Mouse (Mus musculus) neural tube, embryonic 14.5 days (tissue): Measurements from ENCODE around the gene Rasa1. TPM values are rescaled to one million over a fixed set of nuclear protein-coding genes. Genes with fewer than 3 reads are reported as not detected.

Experiments
- ATAC-seq: fragments of 200-750 bp; cut with Nextera tagmentation; 2 replicates; pipeline ENCODE4 v1.8.0; 2017; ENCODE audit warnings: low read depth, mild to moderate bottlenecking, moderate TSS enrichment, moderate library complexity
- H3K27ac ChIP-seq: fragments of 300-500 bp; sonication (generic); 2 replicates; pipeline ENCODE4 v1.5.1; 2014; ENCODE audit warnings: low read depth, mild to moderate bottlenecking, control low read depth, low read length, moderate library complexity, mixed read lengths
- H3K27me3 ChIP-seq: fragments of 300-500 bp; sonication (generic); 2 replicates; pipeline ENCODE4 v1.6.1; 2014; ENCODE audit warnings: low read length; ENCODE audit not compliant: control insufficient read depth, insufficient read depth
- H3K36me3 ChIP-seq: fragments of 300-500 bp; sonication (generic); 2 replicates; pipeline ENCODE4 v1.6.1; 2014; ENCODE audit warnings: low read length, mixed read lengths; ENCODE audit not compliant: control insufficient read depth, insufficient read depth
- H3K4me1 ChIP-seq: fragments of 300-500 bp; sonication (generic); 2 replicates; pipeline ENCODE4 v1.6.1; 2014; ENCODE audit warnings: low read length; ENCODE audit not compliant: control insufficient read depth, insufficient read depth
- H3K4me2 ChIP-seq: fragments of 300-500 bp; sonication (generic); 2 replicates; pipeline ENCODE4 v1.6.1; 2014; ENCODE audit warnings: mild to moderate bottlenecking, low read depth, low read length, control low read depth
- H3K4me3 ChIP-seq: fragments of 300-500 bp; sonication (generic); 2 replicates; pipeline ENCODE4 v1.5.1; 2014; ENCODE audit warnings: low read depth, low read length, control low read depth, mixed read lengths
- H3K9ac ChIP-seq: fragments of 300-500 bp; sonication (generic); replicated peaks from 2 replicates; pipeline ENCODE4 v1.6.1; 2014; ENCODE audit warnings: low read depth, mild to moderate bottlenecking, control low read depth, low read length, mixed read lengths
- H3K9me3 ChIP-seq: fragments of 300-500 bp; sonication (generic); 2 replicates; pipeline ENCODE4 v1.6.1; 2016; ENCODE audit warnings: low read length; ENCODE audit not compliant: control insufficient read depth
- WGBS: fragments of 180-500 bp; shearing (Covaris S2); extraction: QIAGEN DNeasy Blood & Tissue Kit; methylation state at CpG from one replicate; pipeline ENCODE4 v1.1.7; 2014; 5-methylcytosine and 5-hydroxymethylcytosine counted together
- polyA plus RNA-seq: library from polyadenylated mRNA; unstranded; fragments of >200 nt; fragmentation: Nextera tagmentation; extraction: Ambion mirVana; gene quantifications from 2 replicates; pipeline ENCODE4 v1.2.1, GENCODE M21; 2014

Rasa1 gene
- polyA plus RNA-seq = 73.6 and 83.7 TPM in 2 replicates

DNA sequence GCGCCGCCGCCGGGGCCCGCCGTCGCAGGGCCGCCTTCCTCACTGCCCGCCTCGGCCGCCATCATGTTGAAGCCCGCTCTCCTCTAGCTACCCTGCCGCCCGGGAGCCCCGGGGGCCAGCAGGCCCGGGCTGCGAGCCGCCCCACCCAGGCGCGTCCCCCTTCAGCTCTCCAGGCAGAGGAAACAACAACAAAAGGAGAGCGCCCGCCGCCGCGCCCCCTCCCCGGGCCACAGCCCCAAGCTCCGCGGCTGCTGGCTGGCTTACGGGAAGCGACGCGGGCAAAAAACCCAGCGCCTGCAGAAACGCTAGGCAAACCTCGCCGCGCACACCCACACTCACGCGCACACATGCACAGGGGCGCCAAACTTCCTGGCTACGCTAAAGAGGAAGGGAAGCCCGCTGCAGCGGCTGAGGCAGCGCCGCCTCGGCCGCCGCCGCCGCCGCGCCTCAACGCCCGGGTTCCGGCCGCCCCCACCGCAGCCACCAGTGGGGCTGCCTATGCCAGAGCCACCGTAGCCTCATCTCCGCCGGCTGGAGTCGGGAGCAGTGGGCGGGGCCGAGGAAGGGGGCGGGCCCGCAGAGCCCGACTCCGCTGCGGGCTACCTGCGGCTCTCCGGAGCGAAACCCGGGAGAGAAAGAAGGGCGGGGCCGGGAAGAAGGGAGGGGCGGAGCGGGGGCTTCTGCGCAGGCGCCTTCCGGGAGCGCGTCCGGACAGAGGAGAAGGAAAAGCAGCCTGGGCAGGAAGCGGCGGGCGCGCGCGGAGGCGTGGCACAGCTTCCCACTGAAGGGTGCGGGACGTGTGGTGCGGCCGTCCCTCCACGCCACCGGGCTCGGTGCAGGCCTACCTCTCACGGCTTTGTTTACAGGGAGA lies at the start of gene Rasa1:
Gene Rasa1 (minus strand): TSS at position 288 of the 871 bp plus-strand sequence.
- peak within 1 kb of the TSS; percentile 95 for H3K9ac ChIP-seq
- peak within 1 kb of the TSS; percentile 97 for H3K4me3 ChIP-seq
- H3K9me3 ChIP-seq = no peaks in the 10 kb centered on the region

DNA sequence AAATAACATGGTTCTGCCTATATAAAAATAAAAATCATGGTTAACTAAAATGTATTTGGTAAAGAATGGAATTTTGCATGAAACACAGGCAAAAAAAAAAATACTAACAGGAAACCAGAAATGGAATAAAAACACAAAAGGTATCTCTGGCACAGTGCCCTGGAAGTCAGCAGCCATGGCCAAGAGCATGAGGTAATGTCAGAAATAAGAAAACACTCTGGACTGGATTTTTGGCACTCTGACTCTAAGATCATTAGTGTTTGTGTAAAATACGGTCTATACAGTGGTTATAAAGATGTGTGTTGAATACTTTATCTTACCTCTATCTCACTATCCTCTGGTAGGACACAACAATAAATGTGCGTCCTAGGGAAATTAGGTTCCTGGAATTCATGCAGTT lies 22.6 kb upstream of the Rasa1 start:
- Histone ChIP-seq H3K4me3 (no peak overlapping the region), H3K9me3 (no peaks in the 10 kb centered on the region), H3K27ac (no peak overlapping the region), H3K36me3 (no peaks in the 10 kb centered on the region), H3K4me1 (no peaks in the 10 kb centered on the region), H3K9ac (no peak overlapping the region), H3K4me2 (no peak overlapping the region), H3K27me3 (no peaks in the 10 kb centered on the region)
- 71% methylated on average over 2 of the region's 2 CpGs for WGBS
- no peak for ATAC-seq

More for the DNA sequence above, at the start of gene Rasa1:
- WGBS = 1% methylated on average over 84 of the region's 97 CpGs
- Histone ChIP-seq H3K27me3 (no peaks in the 10 kb centered on the region), H3K27ac (peak within 1 kb of the TSS; percentile 98), H3K4me2 (peak within 1 kb of the TSS; percentile 79), H3K36me3 (no peaks in the 10 kb centered on the region), H3K4me1 (peaks cover 4% of the 10 kb centered on the region)
- peak; percentile 99 for ATAC-seq

DNA sequence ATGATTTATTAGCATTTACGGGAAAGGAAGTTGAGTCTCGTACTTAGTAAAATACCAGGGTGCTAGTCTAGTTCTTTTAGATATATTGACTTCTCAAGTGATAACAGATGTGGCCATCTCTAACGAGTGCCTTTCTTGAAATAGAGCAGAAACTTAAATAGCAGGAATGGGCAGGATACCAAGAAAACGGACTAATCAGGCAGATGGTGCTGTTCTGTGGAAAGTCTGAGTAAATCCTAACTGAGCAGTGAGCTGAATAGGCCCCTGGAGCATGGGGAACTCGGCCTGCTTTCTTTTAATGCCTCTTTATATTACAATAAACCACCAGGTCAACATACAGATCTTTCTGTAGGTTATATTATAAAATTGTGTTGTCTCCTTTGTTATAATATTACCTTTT lies 22.0 kb upstream of the Rasa1 start:
- Histone ChIP-seq H3K36me3 (no peaks in the 10 kb centered on the region), H3K4me3 (no peak overlapping the region), H3K4me2 (no peak overlapping the region), H3K4me1 (no peaks in the 10 kb centered on the region), H3K9ac (no peak overlapping the region), H3K27me3 (no peaks in the 10 kb centered on the region), H3K27ac (no peak overlapping the region), H3K9me3 (no peaks in the 10 kb centered on the region)
- no peak; the same call in 1 of the 2 replicates for ATAC-seq
- 45% methylated on average over 5 of the region's 5 CpGs for WGBS

DNA sequence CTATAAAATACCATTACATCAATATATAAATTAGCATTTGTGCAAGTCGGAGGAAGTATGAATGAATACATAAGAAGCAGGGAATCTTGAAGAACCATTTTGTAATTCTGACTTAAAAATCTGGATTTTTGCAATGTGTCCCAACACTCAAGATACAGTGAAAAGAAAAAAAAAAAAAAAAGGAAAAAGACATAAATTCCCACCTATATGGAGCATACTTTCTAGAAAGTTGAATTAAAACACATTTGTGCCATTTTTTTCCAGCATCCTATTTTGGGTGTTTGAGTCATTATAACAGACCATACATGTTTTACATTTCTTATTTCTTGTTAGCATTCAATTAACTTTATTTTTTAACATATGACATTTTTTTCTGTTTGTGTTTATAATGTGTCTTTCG lies 21.6 kb upstream of the Rasa1 start:
- Histone ChIP-seq H3K4me2 (no peak overlapping the region), H3K9me3 (no peaks in the 10 kb centered on the region), H3K36me3 (no peaks in the 10 kb centered on the region), H3K4me3 (no peak overlapping the region), H3K9ac (no peak overlapping the region), H3K4me1 (no peaks in the 10 kb centered on the region), H3K27me3 (no peaks in the 10 kb centered on the region), H3K27ac (no peak overlapping the region)
- ATAC-seq = no peak
- WGBS = 94% methylated on average over 2 of the region's 2 CpGs

DNA sequence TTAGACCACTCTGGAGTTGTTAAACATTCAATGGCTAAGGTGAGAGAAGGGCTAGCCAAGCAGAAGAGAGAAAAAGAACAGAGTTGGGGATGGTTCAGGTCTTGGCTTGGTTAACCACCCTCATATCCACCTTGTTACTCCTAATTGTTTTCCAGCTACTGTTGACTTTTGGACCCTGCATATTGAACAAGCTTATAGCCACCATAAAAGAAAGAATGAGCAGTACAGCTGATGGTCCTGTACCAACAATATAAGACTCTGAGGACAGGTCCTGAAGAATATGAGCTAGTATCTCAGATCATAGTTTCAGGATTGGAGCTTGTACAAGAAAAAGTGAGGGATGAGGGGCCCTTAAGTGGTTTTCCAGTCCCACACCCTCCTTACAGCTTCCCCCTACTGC lies 17.1 kb upstream of the Rasa1 start:
- Histone ChIP-seq H3K4me2 (no peak overlapping the region), H3K4me1 (no peaks in the 10 kb centered on the region), H3K9ac (no peak overlapping the region), H3K27me3 (no peaks in the 10 kb centered on the region), H3K4me3 (no peak overlapping the region), H3K9me3 (no peaks in the 10 kb centered on the region), H3K27ac (no peak overlapping the region), H3K36me3 (no peaks in the 10 kb centered on the region)
- no peak for ATAC-seq

DNA sequence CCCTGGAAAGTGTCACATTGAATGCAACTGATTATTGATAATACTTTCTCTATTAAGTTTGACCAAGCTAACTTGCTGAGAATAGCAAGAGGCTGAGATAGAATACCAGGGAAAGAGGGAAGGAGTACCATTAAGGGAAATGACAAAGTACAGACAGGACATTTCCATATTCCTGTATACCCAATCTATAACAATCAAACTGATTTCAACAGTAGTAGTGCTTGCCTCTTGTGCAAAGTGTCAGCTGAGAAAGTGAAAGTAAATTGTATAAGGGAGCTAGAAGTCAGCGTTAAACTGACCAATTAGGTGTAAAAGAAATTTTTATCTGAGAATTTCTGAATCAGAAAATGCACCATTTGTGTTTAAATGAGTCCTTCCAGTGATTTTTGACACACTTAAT lies 1.7 kb upstream of the Rasa1 start:
- H3K9me3 ChIP-seq = no peaks in the 10 kb centered on the region
- no peak overlapping the region for H3K4me2 ChIP-seq
- H3K4me3 ChIP-seq = no peak overlapping the region
- H3K27ac ChIP-seq = no peak overlapping the region
- no peaks in the 10 kb centered on the region for H3K36me3 ChIP-seq
- 74% methylated on average over 1 of the region's 1 CpGs for WGBS
- no peak for ATAC-seq
- no peak overlapping the region for H3K9ac ChIP-seq
- no peaks in the 10 kb centered on the region for H3K27me3 ChIP-seq
- H3K4me1 ChIP-seq = peaks cover 4% of the 10 kb centered on the region

DNA sequence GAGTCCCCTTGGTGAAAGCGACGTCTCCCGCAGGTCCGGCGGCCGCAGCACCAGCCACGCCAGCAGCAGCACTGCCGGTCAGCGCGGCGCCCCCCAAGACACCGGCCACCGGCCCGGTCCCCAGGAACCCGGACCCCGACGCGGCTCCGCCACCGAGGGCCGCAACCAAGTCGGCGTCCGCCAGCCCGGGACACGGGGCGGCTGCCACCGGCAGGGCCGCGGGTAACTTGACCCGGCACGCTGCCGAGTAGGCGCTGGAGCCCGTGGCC lies 422 bp downstream of the Rasa1 start:
- Histone ChIP-seq H3K9ac (peak overlapping the region; percentile 95), H3K27ac (peak overlapping the region; percentile 98), H3K4me1 (peaks cover 4% of the 10 kb centered on the region), H3K36me3 (no peaks in the 10 kb centered on the region), H3K9me3 (no peaks in the 10 kb centered on the region), H3K27me3 (no peaks in the 10 kb centered on the region), H3K4me2 (peak overlapping the region; percentile 79), H3K4me3 (peak overlapping the region; percentile 97)
- 0% methylated on average over 33 of the region's 35 CpGs for WGBS
- no peak for ATAC-seq

DNA sequence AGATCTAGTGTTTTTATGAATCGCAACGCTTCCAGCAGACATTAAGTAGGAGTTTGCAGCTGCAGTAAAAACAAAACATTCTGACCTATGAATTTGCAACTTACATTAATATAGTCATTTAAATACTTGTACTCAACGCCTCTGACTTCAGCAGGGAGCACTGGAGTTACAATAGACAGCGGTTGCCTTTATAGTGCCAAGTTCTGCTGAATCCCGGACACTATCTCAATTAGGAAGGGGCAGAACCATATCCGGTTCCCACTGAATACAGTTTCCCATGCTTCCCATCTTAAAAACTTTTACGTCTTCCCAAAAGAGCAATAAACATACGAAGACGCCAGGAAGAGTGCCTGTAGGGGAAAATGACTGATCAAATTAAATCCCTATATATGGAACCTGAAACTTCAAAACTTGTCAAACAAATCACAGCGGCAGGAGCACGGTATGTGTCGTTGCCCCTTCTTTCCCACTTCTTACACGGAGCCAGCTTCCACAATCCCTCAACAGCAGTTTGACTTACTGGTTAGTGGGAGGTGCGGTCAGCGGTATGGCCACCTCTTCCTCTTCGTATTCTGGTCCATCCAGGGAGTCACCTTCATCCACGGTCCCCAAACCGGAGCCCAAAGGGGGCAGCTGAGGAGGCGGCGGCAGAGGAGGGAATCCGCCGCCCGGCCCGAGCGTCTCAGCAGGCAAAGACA lies 905 bp downstream of the Rasa1 start:
- WGBS = under 1% methylated on average over 25 of the region's 25 CpGs
- Histone ChIP-seq H3K4me2 (peak overlapping the region; percentile 79), H3K27ac (peak overlapping the region; percentile 98), H3K9ac (peak overlapping the region; percentile 95), H3K4me3 (peak overlapping the region; percentile 97), H3K27me3 (no peaks in the 10 kb centered on the region), H3K36me3 (no peaks in the 10 kb centered on the region), H3K9me3 (no peaks in the 10 kb centered on the region), H3K4me1 (peaks cover 6% of the 10 kb centered on the region)
- ATAC-seq = peak; percentile 0; the same call in 1 of the 2 replicates

DNA sequence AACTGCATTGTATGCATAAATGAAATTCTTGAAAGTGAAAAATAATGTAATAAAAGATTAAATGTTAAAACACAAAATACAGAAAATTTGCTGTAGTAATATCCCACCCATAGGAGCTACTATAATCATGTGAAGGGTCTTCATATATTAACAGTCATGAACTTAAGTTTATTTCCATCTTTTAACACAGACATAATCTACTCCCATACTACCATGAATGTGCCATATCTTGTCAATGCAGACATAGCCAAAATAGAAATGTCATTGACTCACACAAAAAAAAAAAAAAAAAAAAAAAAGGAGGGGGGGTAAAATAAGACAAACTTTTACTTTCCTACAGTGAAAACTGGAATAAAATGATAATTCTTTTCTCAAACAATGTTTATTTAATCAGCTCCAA lies 6.3 kb downstream of the Rasa1 start:
- no peaks in the 10 kb centered on the region for H3K36me3 ChIP-seq
- H3K9me3 ChIP-seq = no peaks in the 10 kb centered on the region
- no peak overlapping the region for H3K27ac ChIP-seq
- H3K27me3 ChIP-seq = no peaks in the 10 kb centered on the region
- no peak overlapping the region for H3K4me2 ChIP-seq
- no peak for ATAC-seq
- H3K9ac ChIP-seq = no peak overlapping the region
- H3K4me1 ChIP-seq = peaks cover 6% of the 10 kb centered on the region
- H3K4me3 ChIP-seq = no peak overlapping the region
